Mouse (Mus musculus) MEL (cell line): ENCODE data around the gene Tgtp2. TPM values are rescaled to one million over a fixed set of nuclear protein-coding genes. Genes with fewer than 3 reads are reported as not detected.
A peak's percentile ranks its signal among the peaks of the same experiment; 100 is the strongest.

Experiments
- DNase-seq: peaks from one replicate; pipeline ENCODE4 v3.0.0; 2011; ENCODE audit warnings: low read depth, low spot score
- H3K27ac ChIP-seq: 2 replicates; pipeline ENCODE4 v1.5.1; 2012; ENCODE audit warnings: low read depth, mild to moderate bottlenecking, control low read depth, low read length, moderate library complexity; ENCODE audit not compliant: control insufficient read depth
- H3K27me3 ChIP-seq, 2 experiments: fragments of 150-350 bp in 1 of 2; sonication (generic) in 1 of 2; 2 replicates each; pipeline ENCODE4 v1.6.1; 2012; ENCODE audit warnings: low read length in 2 of 2, mild to moderate bottlenecking in 2 of 2, improper control_type of control experiment in 1 of 2, moderate library complexity in 1 of 2; ENCODE audit not compliant: insufficient read depth in 2 of 2, control insufficient read depth in 1 of 2
- H3K36me3 ChIP-seq, 2 experiments: 2 replicates each; pipeline ENCODE4 v1.6.1; 2012 to 2014; ENCODE audit warnings: low read length in 2 of 2, improper control_type of control experiment in 1 of 2, inconsistent platforms in 1 of 2, mild to moderate bottlenecking in 1 of 2; ENCODE audit not compliant: insufficient read depth in 2 of 2, control insufficient read depth in 1 of 2
- H3K4me1 ChIP-seq, 2 experiments: fragments of 150-350 bp in 1 of 2; sonication (generic) in 1 of 2; 2 replicates each; pipeline ENCODE4 v1.6.1; 2012; ENCODE audit warnings: low read length in 2 of 2, improper control_type of control experiment in 1 of 2, mild to moderate bottlenecking in 1 of 2; ENCODE audit not compliant: insufficient read depth in 2 of 2, control insufficient read depth in 1 of 2
- H3K4me3 ChIP-seq, 2 experiments: fragments of 150-350 bp in 1 of 2; sonication (generic) in 1 of 2; 2 replicates each; pipeline ENCODE4 v1.5.1; 2012; ENCODE audit warnings: low read depth in 2 of 2, low read length in 2 of 2, mild to moderate bottlenecking in 2 of 2, moderate library complexity in 2 of 2, control low read depth in 1 of 2, improper control_type of control experiment in 1 of 2; ENCODE audit not compliant: control insufficient read depth in 1 of 2, insufficient read depth in 1 of 2
- H3K79me2 ChIP-seq: 2 replicates; pipeline ENCODE4 v1.6.1; 2012; ENCODE audit warnings: mild to moderate bottlenecking, low read length, moderate library complexity; ENCODE audit not compliant: control insufficient read depth, poor library complexity, insufficient read depth
- H3K9ac ChIP-seq: 2 replicates; pipeline ENCODE4 v1.6.1; 2012; ENCODE audit warnings: low read depth, mild to moderate bottlenecking, control low read depth, low read length, moderate library complexity; ENCODE audit not compliant: control insufficient read depth, poor library complexity, severe bottlenecking
- H3K9me3 ChIP-seq: fragments of 150-350 bp; sonication (generic); replicated peaks from 2 replicates; pipeline ENCODE4 v1.6.1; 2012; ENCODE audit warnings: mild to moderate bottlenecking, low read length, improper control_type of control experiment, moderate library complexity; ENCODE audit not compliant: insufficient read depth
- CHD1 ChIP-seq: IDR thresholded peaks from 2 replicates; pipeline ENCODE4 v1.6.1; 2012; ENCODE audit warnings: low read depth, mild to moderate bottlenecking, inconsistent platforms, low read length, improper control_type of control experiment
- CHD2 ChIP-seq: IDR thresholded peaks from 2 replicates; pipeline ENCODE4 v1.6.1; 2011; ENCODE audit warnings: low read length, improper control_type of control experiment
- CTCF ChIP-seq, 3 experiments: IDR thresholded peaks in 2 of 3; conservative IDR thresholded peaks in 1 of 3; 2 replicates each; pipeline ENCODE4 v1.5.1; 2011 to 2012; ENCODE audit warnings: low read length in 3 of 3, low read depth in 2 of 3, mild to moderate bottlenecking in 2 of 3, improper control_type of control experiment in 1 of 3, inconsistent platforms in 1 of 3, mixed read lengths in 1 of 3, moderate library complexity in 1 of 3; ENCODE audit not compliant: control insufficient read depth in 1 of 3, insufficient read depth in 1 of 3, poor library complexity in 1 of 3, severe bottlenecking in 1 of 3
- E2F4 ChIP-seq: IDR thresholded peaks from 2 replicates; pipeline ENCODE4 v1.6.1; 2011; ENCODE audit warnings: low read depth, low read length, improper control_type of control experiment, borderline replicate concordance
- ELF1 ChIP-seq: IDR thresholded peaks from 2 replicates; pipeline ENCODE4 v1.6.1; 2014; ENCODE audit warnings: low read depth, mild to moderate bottlenecking, inconsistent platforms, low read length, improper control_type of control experiment, moderate library complexity
- ETS1 ChIP-seq: IDR thresholded peaks from 2 replicates; pipeline ENCODE4 v1.6.1; 2012; ENCODE audit warnings: low read depth, mild to moderate bottlenecking, inconsistent platforms, low read length, improper control_type of control experiment, moderate library complexity
- GABPA ChIP-seq: IDR thresholded peaks from 2 replicates; pipeline ENCODE4 v1.6.1; 2012; ENCODE audit warnings: low read depth, mild to moderate bottlenecking, inconsistent platforms, low read length, improper control_type of control experiment, moderate library complexity
- GATA1 ChIP-seq: IDR thresholded peaks from 2 replicates; pipeline ENCODE4 v1.6.1; 2011; ENCODE audit warnings: low read depth, low read length, improper control_type of control experiment
- KAT2A ChIP-seq: conservative IDR thresholded peaks from 2 replicates; pipeline ENCODE4 v1.6.1; 2012; ENCODE audit warnings: low read depth, low read length, improper control_type of control experiment, inconsistent platforms
- MAFK ChIP-seq: IDR thresholded peaks from 2 replicates; pipeline ENCODE4 v1.6.1; 2011; ENCODE audit warnings: low read depth, mild to moderate bottlenecking, low read length, improper control_type of control experiment, borderline replicate concordance
- MAX ChIP-seq: IDR thresholded peaks from 2 replicates; pipeline ENCODE4 v1.6.1; 2011; ENCODE audit warnings: low read length, improper control_type of control experiment
- MXI1 ChIP-seq: IDR thresholded peaks from 2 replicates; pipeline ENCODE4 v1.6.1; 2011; ENCODE audit warnings: mild to moderate bottlenecking, low read depth, low read length, improper control_type of control experiment
- MYB ChIP-seq: IDR thresholded peaks from 2 replicates; pipeline ENCODE4 v1.6.1; 2011; ENCODE audit warnings: mild to moderate bottlenecking, low read depth, low read length, improper control_type of control experiment
- MYC ChIP-seq: IDR thresholded peaks from 2 replicates; pipeline ENCODE4 v1.6.1; 2011; ENCODE audit warnings: low read depth, mild to moderate bottlenecking, low read length, improper control_type of control experiment, moderate library complexity
- NELFE ChIP-seq: IDR thresholded peaks from 2 replicates; pipeline ENCODE4 v1.6.1; 2011; ENCODE audit warnings: low read depth, low read length, improper control_type of control experiment
- POLR2A ChIP-seq, 2 experiments: IDR thresholded peaks; 2 replicates each; pipeline ENCODE4 v1.6.1; 2011 to 2012; ENCODE audit warnings: low read length in 2 of 2, mild to moderate bottlenecking in 2 of 2, control low read depth in 1 of 2, improper control_type of control experiment in 1 of 2, low read depth in 1 of 2, moderate library complexity in 1 of 2; ENCODE audit not compliant: control insufficient read depth in 1 of 2, insufficient read depth in 1 of 2, poor library complexity in 1 of 2
- POLR2AphosphoS2 ChIP-seq: IDR thresholded peaks from 2 replicates; pipeline ENCODE4 v1.6.1; 2011; ENCODE audit warnings: low read length, improper control_type of control experiment
- RAD21 ChIP-seq: IDR thresholded peaks from 2 replicates; pipeline ENCODE4 v1.6.1; 2011; ENCODE audit warnings: mild to moderate bottlenecking, low read depth, low read length, improper control_type of control experiment
- SMC3 ChIP-seq: IDR thresholded peaks from 2 replicates; pipeline ENCODE4 v1.6.1; 2011; ENCODE audit warnings: low read depth, low read length, improper control_type of control experiment
- TAL1 ChIP-seq: IDR thresholded peaks from 2 replicates; pipeline ENCODE4 v1.6.1; 2012; ENCODE audit warnings: mild to moderate bottlenecking, inconsistent platforms, low read length, moderate library complexity, mixed read lengths
- TCF12 ChIP-seq: IDR thresholded peaks from 2 replicates; pipeline ENCODE4 v1.6.1; 2014; ENCODE audit warnings: low read depth, mild to moderate bottlenecking, inconsistent platforms, low read length, improper control_type of control experiment, moderate library complexity
- USF2 ChIP-seq, 2 experiments: IDR thresholded peaks; 2 replicates each; pipeline ENCODE4 v1.6.1; 2011 to 2012; ENCODE audit warnings: improper control_type of control experiment in 2 of 2, low read length in 2 of 2, borderline replicate concordance in 1 of 2, inconsistent platforms in 1 of 2, low read depth in 1 of 2, mild to moderate bottlenecking in 1 of 2; ENCODE audit not compliant: insufficient read depth in 1 of 2
- ZC3H11A ChIP-seq: IDR thresholded peaks from 2 replicates; pipeline ENCODE4 v1.6.1; 2012; ENCODE audit warnings: low read depth, mild to moderate bottlenecking, inconsistent platforms, low read length, improper control_type of control experiment
- ZKSCAN1 ChIP-seq: IDR thresholded peaks from 2 replicates; pipeline ENCODE4 v1.6.1; 2012; ENCODE audit warnings: low read depth, mild to moderate bottlenecking, inconsistent platforms, low read length, improper control_type of control experiment, moderate library complexity
- polyA plus RNA-seq, 2 experiments: library from polyadenylated mRNA; stranded (reverse) in 1 of 2; unstranded in 1 of 2; fragments of >175 nt in 1 of 2; fragments of >200 nt in 1 of 2; gene quantifications; 2 replicates each; pipeline versions ENCODE4 v1.2.1 to v1.2.4; 2012; ENCODE audit warnings: low replicate concordance in 2 of 2, low read depth in 1 of 2; ENCODE audit not compliant: insufficient read length in 2 of 2, insufficient read depth in 1 of 2, missing spikeins in 1 of 2
- total RNA-seq: library from RNA; depleted of rRNA; stranded (reverse); fragments of 300-350 nt; gene quantifications from 2 replicates; pipeline ENCODE4 v1.2.3, GENCODE M21; 2012

The Tgtp2 gene
- total and polyA plus RNA-seq, 3 experiments, result 0.54 to 0.77 TPM; not detected in 1

DNA sequence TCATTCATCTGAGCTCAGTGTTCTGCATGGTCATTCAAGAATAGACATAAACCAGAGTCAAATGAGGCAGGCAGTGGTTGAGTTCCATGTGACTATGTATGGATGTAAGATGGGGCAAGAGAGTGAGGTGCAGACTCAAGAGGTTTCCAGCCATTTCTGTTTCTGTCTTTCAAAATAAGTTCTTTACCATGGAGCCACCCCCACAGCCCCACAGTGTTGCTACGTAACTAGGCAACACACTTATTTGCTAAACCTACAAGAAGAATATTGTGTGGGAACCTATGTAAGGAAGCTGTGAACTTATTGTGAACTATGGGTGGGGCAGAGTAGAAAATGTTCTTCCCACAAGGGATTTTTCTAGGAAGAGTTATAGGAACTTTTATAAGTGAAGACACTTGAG, 19.1 kb upstream of the Tgtp2 start:
- Histone ChIP-seq H3K9ac (peak overlapping the region; percentile 55), H3K4me1 (peaks cover 56 to 66% of the 10 kb centered on the region in 2 experiments), H3K79me2 (peaks cover 21% of the 10 kb centered on the region), H3K27ac (peak overlapping the region; percentile 98), H3K36me3 (peaks cover 0 to 76% of the 10 kb centered on the region in 2 experiments; a peak in 3 of 4 replicates), H3K9me3 (no peaks in the 10 kb centered on the region), H3K4me3 (peak overlapping the region in 1 of 2 experiments; percentile 3; a peak in 2 of 4 replicates), H3K27me3 (no peaks in the 10 kb centered on the region)
- 0 out of 4 replicates have a peak, but pooled peaks of 1 of the 2 experiments have one; percentile 3 for TF ChIP-seq USF2 (IDR thresholded peaks at IDR 0.05; ENCODE audit: borderline replicate concordance in 1 of 2, insufficient read depth in 1 of 2, low read depth in 1 of 2, low read length in 2 of 2)
- 0 out of 2 replicates have a peak, but pooled peaks have one; percentile 1 for TF ChIP-seq SMC3
- TF ChIP-seq CTCF (IDR thresholded peaks at IDR 0.05 in 2 of 3, conservative IDR thresholded peaks at IDR 0.05 in 1 of 3; ENCODE audit: control insufficient read depth in 1 of 3, insufficient read depth in 1 of 3, low read depth in 2 of 3, low read length in 3 of 3, poor library complexity in 1 of 3, severe bottlenecking in 1 of 3), result no peak
- 0 out of 2 replicates have a peak, but pooled peaks have one; percentile 8 for TF ChIP-seq ZC3H11A
- peak; percentile 74 for DNase-seq

DNA sequence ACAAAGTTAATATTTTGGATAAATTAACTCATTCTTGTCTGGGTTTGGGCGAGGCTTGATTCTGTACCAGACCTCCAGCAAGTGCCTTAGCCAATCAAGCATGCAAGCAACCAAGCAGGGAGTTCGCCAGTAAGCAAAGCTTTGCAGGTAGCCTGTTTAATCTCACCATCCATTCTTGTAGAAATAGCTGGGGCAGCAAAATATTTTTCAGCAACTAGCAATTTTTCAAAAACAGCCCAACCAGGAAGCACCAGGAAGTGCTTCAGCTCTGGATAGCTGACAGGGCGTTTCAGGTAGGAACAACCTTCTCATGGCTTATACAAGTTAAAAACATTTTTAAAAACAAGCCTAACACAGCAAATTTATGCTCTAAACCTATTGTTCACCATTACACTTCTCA, 17.9 kb upstream of the Tgtp2 start:
- Histone ChIP-seq H3K27me3 (no peaks in the 10 kb centered on the region), H3K27ac (peak overlapping the region; percentile 98), H3K9me3 (no peaks in the 10 kb centered on the region), H3K36me3 (peaks cover 0 to 78% of the 10 kb centered on the region in 2 experiments; a peak in 3 of 4 replicates), H3K4me1 (peaks cover 56 to 61% of the 10 kb centered on the region in 2 experiments), H3K9ac (peak overlapping the region; percentile 76), H3K4me3 (peak overlapping the region; percentile 60 to 74), H3K79me2 (peaks cover 31% of the 10 kb centered on the region)
- TF ChIP-seq RAD21, result no peak
- no peak for TF ChIP-seq CHD1
- TF ChIP-seq E2F4, result no peak
- peak; percentile 62 for TF ChIP-seq ELF1
- no peak for TF ChIP-seq USF2 (IDR thresholded peaks at IDR 0.05; ENCODE audit: borderline replicate concordance in 1 of 2, insufficient read depth in 1 of 2, low read depth in 1 of 2, low read length in 2 of 2)
- TF ChIP-seq SMC3, result no peak
- DNase-seq, result peak; percentile 61

- H3K9me3 ChIP-seq, result no peaks in the 10 kb centered on the region
- peak; percentile 67 for DNase-seq
- H3K79me2 ChIP-seq, result peaks cover 34% of the 10 kb centered on the region
- H3K4me3 ChIP-seq, result peak overlapping the region; percentile 60 to 74
- H3K27ac ChIP-seq, result peak overlapping the region; percentile 98
- peak overlapping the region; percentile 76 for H3K9ac ChIP-seq
- peaks cover 0 to 75% of the 10 kb centered on the region in 2 experiments; a peak in 3 of 4 replicates for H3K36me3 ChIP-seq
- H3K27me3 ChIP-seq, result no peaks in the 10 kb centered on the region
- H3K4me1 ChIP-seq, result peaks cover 54 to 56% of the 10 kb centered on the region in 2 experiments
- TF ChIP-seq POLR2AphosphoS2 (no peak), CTCF (IDR thresholded peaks at IDR 0.05 in 2 of 3, conservative IDR thresholded peaks at IDR 0.05 in 1 of 3; ENCODE audit: control insufficient read depth in 1 of 3, insufficient read depth in 1 of 3, low read depth in 2 of 3, low read length in 3 of 3, poor library complexity in 1 of 3, severe bottlenecking in 1 of 3) (no peak), ETS1 (peak; percentile 80), ZKSCAN1 (no peak), TCF12 (no peak), GATA1 (peak; percentile 59), GABPA (no peak), CHD1 (no peak), RAD21 (no peak), MAFK (no peak), TAL1 (no peak), NELFE (peak; percentile 34; the same call in 1 of the 2 replicates), MXI1 (peak; percentile 22; the same call in 1 of the 2 replicates), ZC3H11A (no peak), MYB (no peak), POLR2A (IDR thresholded peaks at IDR 0.05; ENCODE audit: control insufficient read depth in 1 of 2, insufficient read depth in 1 of 2, low read depth in 1 of 2, low read length in 2 of 2, poor library complexity in 1 of 2) (no peak), KAT2A (no peak), CHD2 (no peak), MYC (no peak), MAX (no peak)
Observed at GRCm38 (mm10) chr11:49081356-49081755, 17.4 kb upstream of the Tgtp2 start.
